In the genomic region with DNA sequence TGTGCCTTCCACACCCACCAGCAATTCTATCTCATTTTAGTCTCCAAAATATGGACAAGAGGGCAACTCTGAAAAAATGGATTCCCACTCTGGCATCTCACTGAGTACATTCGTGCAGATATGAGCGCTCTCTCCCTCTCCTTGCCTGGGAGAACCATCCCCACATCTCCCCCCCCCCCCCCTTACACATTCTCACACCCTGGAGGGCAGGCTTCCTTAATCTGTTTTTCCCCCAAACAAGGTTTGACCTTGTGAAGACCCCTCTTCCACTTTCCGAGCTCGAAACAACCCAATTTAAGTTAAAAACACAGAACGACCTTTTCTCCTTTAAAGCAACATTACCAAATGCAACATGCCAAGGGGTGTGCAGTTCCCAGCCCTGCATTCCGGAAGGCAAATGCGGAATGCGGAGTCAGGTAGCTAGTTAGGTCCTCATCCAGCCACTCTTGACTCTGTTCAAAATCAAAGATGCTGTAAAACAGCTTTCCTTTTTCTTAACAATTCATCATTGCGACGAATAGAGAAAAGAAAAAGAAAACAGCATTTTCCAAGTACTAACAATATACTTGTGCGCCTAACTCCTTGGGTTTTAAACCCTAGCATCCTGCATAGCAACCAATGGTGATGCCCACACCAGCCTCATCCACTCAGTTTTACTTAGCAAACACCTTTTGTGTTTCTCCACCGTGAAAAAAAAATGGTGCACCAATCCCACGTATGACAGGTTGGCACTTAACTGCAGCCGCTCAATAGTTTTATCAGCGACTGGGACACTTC, we compare ENCODE assay signal across 11 mouse cellular contexts. TPM values are rescaled to one million over a fixed set of nuclear protein-coding genes. Genes with fewer than 3 reads are reported as not detected.
DNase-seq lines count a peak whose midpoint lies in the region; ATAC-seq and TF ChIP-seq lines count a peak whose summit lies in the region.
"Had no signal": no experiment of that assay in that cellular context is flagged by ENCODE, and none has a peak within 500 bp of the region (broad histone marks: within the 10 kb centered on the region; RNA-seq: fewer than 3 reads in every experiment).

No protein-coding gene starts in this region.

- H3K9ac ChIP-seq in kidney, postnatal 0 days (ENCODE audit: low read depth, low read length), result no peak overlapping the region
- H3K9ac ChIP-seq in forebrain, postnatal 0 days, result peak overlapping the region; percentile 39
- peak overlapping the region; percentile 45 for H3K9ac ChIP-seq in midbrain, embryonic 15.5 days
- H3K9ac ChIP-seq: liver, embryonic 14.5 days had no signal

- no peak for ATAC-seq in kidney, postnatal 0 days (replicated peaks; ENCODE audit: low FRiP score, low read depth)
- ATAC-seq in forebrain, postnatal 0 days, result no peak
- ATAC-seq in midbrain, embryonic 15.5 days (replicated peaks), result peak; percentile 16; the same call in 1 of the 2 replicates

- peak overlapping the region; percentile 23; the same call in 1 of the 2 replicates for H3K4me3 ChIP-seq in kidney, postnatal 0 days (replicated peaks; ENCODE audit: low read depth, low read length)
- peak overlapping the region; percentile 51 for H3K4me3 ChIP-seq in forebrain, postnatal 0 days (ENCODE audit: low read depth, low read length)
- H3K4me3 ChIP-seq in midbrain, embryonic 15.5 days, result peak overlapping the region; percentile 55

- no peak for DNase-seq in kidney, postnatal 0 days (ENCODE audit: low spot score)
- no peak for DNase-seq in kidney, adult 18-20 months
- peak; percentile 32 to 54 for DNase-seq in cerebellum, postnatal 14 days
- DNase-seq in forebrain, postnatal 0 days, result peak; percentile 51
- DNase-seq in ovary, postnatal 10 days (ENCODE audit: low spot score), result no peak
- no peak for DNase-seq in layer of hippocampus, adult 9-10 months (ENCODE audit: low spot score)
- no peak for DNase-seq in spleen, postnatal 14 days (ENCODE audit: low spot score in 2 of 2)

- no peak for TF ChIP-seq CTCF in kidney, postnatal 0 days (IDR thresholded peaks at IDR 0.05; ENCODE audit: low read depth)
- TF ChIP-seq CTCF in forebrain, postnatal 0 days (IDR thresholded peaks at IDR 0.05; ENCODE audit: low read depth), result no peak

- peak overlapping the region; percentile 59 for H3K4me2 ChIP-seq in kidney, postnatal 0 days (ENCODE audit: low read length)
- peak overlapping the region; percentile 74 for H3K4me2 ChIP-seq in forebrain, postnatal 0 days (ENCODE audit: low read depth)
- H3K4me2 ChIP-seq in midbrain, embryonic 15.5 days, result peak overlapping the region; percentile 78

- H3K27me3 ChIP-seq in kidney, postnatal 0 days (ENCODE audit: insufficient read depth, low read length), result 0 out of 2 replicates have a peak, but pooled peaks cover 4% of the 10 kb centered on the region
- H3K27me3 ChIP-seq in forebrain, postnatal 0 days (ENCODE audit: insufficient read depth, low read length), result no peaks in the 10 kb centered on the region
- H3K27me3 ChIP-seq in midbrain, embryonic 15.5 days (replicated peaks), result no peaks in the 10 kb centered on the region; the same call in 1 of the 2 replicates

- H3K27ac ChIP-seq in kidney, postnatal 0 days, result no peak overlapping the region
- peak overlapping the region; percentile 74 for H3K27ac ChIP-seq in forebrain, postnatal 0 days (ENCODE audit: low read depth, low read length)
- H3K27ac ChIP-seq in midbrain, embryonic 15.5 days, result peak overlapping the region; percentile 74
- H3K27ac ChIP-seq: liver, embryonic 14.5 days had no signal

- 8% methylated on average over 15 of the region's 15 CpGs for WGBS in kidney, postnatal 0 days
- 6% methylated on average over 15 of the region's 15 CpGs for WGBS in forebrain, postnatal 0 days
- 6% methylated on average over 15 of the region's 15 CpGs for WGBS in midbrain, embryonic 15.5 days

- H3K36me3 ChIP-seq in kidney, postnatal 0 days (ENCODE audit: insufficient read depth, low read length), result no peaks in the 10 kb centered on the region
- no peaks in the 10 kb centered on the region for H3K36me3 ChIP-seq in forebrain, postnatal 0 days (ENCODE audit: insufficient read depth)
- no peaks in the 10 kb centered on the region for H3K36me3 ChIP-seq in midbrain, embryonic 15.5 days (replicated peaks)

- H3K9me3 ChIP-seq in kidney, postnatal 0 days (replicated peaks; ENCODE audit: low read length), result no peaks in the 10 kb centered on the region
- no peaks in the 10 kb centered on the region for H3K9me3 ChIP-seq in forebrain, postnatal 0 days (ENCODE audit: low read length)
- no peaks in the 10 kb centered on the region for H3K9me3 ChIP-seq in midbrain, embryonic 15.5 days

- peaks cover 6% of the 10 kb centered on the region; the same call in 1 of the 2 replicates for H3K4me1 ChIP-seq in kidney, postnatal 0 days (replicated peaks; ENCODE audit: insufficient read depth, low read length)
- H3K4me1 ChIP-seq in forebrain, postnatal 0 days (ENCODE audit: insufficient read depth), result peaks cover 16% of the 10 kb centered on the region
- peaks cover 8% of the 10 kb centered on the region for H3K4me1 ChIP-seq in midbrain, embryonic 15.5 days

RNA-seq across cellular contexts. Expression of gene Vsnl1, which starts 1.0 kb away (rescaled TPM):
- 0.05 and 0.13 TPM in 2 replicates for polyA plus RNA-seq in kidney, postnatal 0 days (2015; fragmentation: Nextera tagmentation; extraction: Ambion mirVana)
- 125 and 133 TPM in 2 replicates for total RNA-seq in forebrain, postnatal 0 days (2014; rRNA removed)
- polyA plus RNA-seq in forebrain, postnatal 0 days (2015; fragmentation: Nextera tagmentation; extraction: Ambion mirVana), result 74.2 and 119 TPM in 2 replicates
- 64.5 and 70.1 TPM in 2 replicates for polyA plus RNA-seq in midbrain, embryonic 15.5 days (2015; fragmentation: Nextera tagmentation; extraction: Ambion mirVana)
- total RNA-seq: common myeloid progenitor, adult 5-6 weeks; ES-E14 had no signal

RNA-seq across cellular contexts. Expression of gene Rad51ap2, which starts 20.4 kb away (rescaled TPM):
- polyA plus RNA-seq in kidney, postnatal 0 days (2015; fragmentation: Nextera tagmentation; extraction: Ambion mirVana), result 0.19 and 0.30 TPM in 2 replicates
- 1.1 and 1.4 TPM in 2 replicates for total RNA-seq in forebrain, postnatal 0 days (2014; rRNA removed)
- polyA plus RNA-seq in forebrain, postnatal 0 days (2015; fragmentation: Nextera tagmentation; extraction: Ambion mirVana), result 0.68 and 0.79 TPM in 2 replicates
- 0.36 and 0.41 TPM in 2 replicates for polyA plus RNA-seq in midbrain, embryonic 15.5 days (2015; fragmentation: Nextera tagmentation; extraction: Ambion mirVana)
- polyA plus RNA-seq: liver, embryonic 14.5 days had no signal

Comparison
In these comparisons a context has a peak if more than half of its experiments do, and no peak if none do; other contexts are left out.
1. DNase-seq: peak in cerebellum, postnatal 14 days (2 of 2) and forebrain, postnatal 0 days (single experiment); none in kidney, postnatal 0 days (single experiment), kidney, adult 18-20 months (single experiment), ovary, postnatal 10 days (single experiment), layer of hippocampus, adult 9-10 months (single experiment) and spleen, postnatal 14 days (0 of 2).
2. RNA of gene Vsnl1, which starts 1.0 kb away (polyA plus RNA-seq): 74.2 to 119 TPM in forebrain, postnatal 0 days and 64.5 to 70.1 TPM in midbrain, embryonic 15.5 days; 0.05 to 0.13 TPM in kidney, postnatal 0 days; every median in the first group is over 10 times any median in the second.
3. Peak in every context shown above with its lines, with median percentiles within 50 percentile points of each other: H3K4me2 ChIP-seq and H3K4me3 ChIP-seq.